Mouse (Mus musculus) gastrocnemius, postnatal 4 days (tissue): ENCODE results near the gene Adra1b. TPM values are rescaled to one million over a fixed set of nuclear protein-coding genes. Genes with fewer than 3 reads are reported as not detected.

Source experiments
- DNase-seq, 2 experiments: peaks; one replicate each; pipeline ENCODE4 v3.0.0; 2021 to 2022; ENCODE audit warnings: low spot score in 2 of 2, mixed read lengths in 2 of 2
- long read RNA-seq, 2 experiments: library from polyadenylated mRNA; stranded (forward); transcript quantifications; one replicate each; pipeline ENCODE4 v2.0.0; 2021
- total RNA-seq, 2 experiments: library from RNA; stranded (reverse); gene quantifications; 2 replicates each; pipeline ENCODE4 v1.2.3; 2021

Adra1b gene
- total RNA-seq: under 1 TPM; 0.78 to 0.88 TPM
- long read RNA-seq, experiment 1: 0 reads
- long read RNA-seq, experiment 2, partial matches to known transcripts: 0 of 2 reads
- long read RNA-seq, experiment 2, other reads (novel, unspliced or antisense): 1 of 2 reads

DNA sequence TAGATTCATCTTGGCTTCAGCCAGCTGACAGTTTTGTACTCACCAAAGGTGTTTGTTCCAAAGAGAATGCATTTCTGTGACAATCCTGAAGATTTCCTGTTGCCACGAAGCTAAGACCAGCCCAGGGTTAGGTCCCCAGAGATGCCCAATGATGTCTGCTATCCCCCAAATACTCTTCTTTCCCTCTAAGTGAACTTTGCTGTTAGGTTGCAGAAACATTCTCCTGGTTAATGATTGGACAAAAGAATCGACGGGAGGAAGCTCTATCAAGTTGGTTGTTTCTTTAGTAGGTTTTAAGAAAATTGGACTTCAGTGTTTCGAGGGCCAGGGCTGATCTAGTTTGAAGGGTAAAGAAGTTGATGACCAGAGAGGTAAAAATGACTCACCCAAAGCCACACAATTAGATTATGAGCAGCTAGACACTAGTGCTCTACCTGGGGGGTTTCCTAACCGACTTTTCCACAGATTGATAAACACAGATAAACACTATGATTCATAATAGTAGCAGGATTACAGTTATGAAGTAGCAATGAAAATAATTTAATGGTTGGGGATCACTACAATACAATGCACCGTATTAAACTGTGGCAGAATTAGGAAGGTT, at the start of gene Adra1b:
Gene Adra1b, minus strand, starts transcription at position 160 of the 604 bp plus-strand sequence.
- no peak for DNase-seq

GRCm38 (mm10) chr11:43950274-43950673, 49.3 kb upstream of the Adra1b start:
- DNase-seq: no peak

- no peak for DNase-seq
Observed at GRCm38 (mm10) chr11:43943781-43944180, 42.8 kb upstream of the Adra1b start.

- DNase-seq: no peak
Observed at GRCm38 (mm10) chr11:43943167-43943566, 42.2 kb upstream of the Adra1b start.

DNA sequence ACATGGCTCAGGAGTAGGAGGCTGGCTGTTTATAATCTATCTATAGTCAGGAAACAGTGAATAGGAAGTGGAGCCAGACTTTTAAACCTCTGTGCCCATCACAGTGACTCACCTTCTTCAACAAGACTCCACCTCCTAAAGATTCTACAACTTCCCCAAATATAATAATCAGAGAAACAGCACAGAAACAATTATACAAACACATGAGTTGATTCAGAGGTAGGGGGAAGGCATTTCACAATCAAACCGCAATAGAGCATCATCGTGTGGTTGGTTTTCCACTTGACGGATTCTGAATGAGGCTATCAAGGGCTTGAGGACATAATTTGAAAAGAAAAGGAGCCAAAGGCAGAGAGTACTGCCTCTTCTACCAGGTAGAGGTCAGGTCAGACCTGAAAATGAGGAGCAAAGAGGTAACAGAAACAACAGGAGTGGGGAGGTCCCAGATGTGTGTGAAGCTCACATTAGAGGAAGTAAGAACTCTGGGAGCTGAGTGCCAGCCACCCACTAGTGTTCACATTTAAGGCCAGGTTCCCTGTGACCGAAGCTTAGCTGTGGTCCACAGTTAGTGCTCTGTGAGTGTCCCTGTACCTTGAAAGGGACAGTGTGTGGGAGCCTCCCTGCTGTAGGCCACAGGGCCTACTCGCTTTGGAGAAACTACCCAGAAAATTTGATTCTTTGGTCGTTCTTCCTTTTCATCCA, 39.6 kb upstream of the Adra1b start:
- DNase-seq: no peak

DNA sequence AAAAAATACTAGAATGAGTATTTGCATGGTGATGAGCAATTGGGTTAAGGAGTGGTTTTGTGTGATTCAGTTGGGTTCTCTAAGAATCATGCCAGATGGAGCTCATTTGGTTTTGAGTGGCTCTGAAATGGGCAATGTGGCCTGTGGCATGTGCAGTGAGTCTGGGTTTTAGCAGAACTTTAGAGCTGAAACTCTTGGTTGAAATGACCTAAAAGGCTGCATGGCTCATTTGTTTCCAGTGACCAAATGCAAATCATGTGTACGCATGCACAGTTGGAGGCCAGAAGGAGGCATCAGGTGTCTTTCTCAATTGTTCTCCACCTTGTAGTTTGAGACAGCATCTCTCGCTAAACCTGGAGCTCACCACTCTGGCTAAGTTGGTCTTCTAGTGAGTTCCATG, 35.0 kb upstream of the Adra1b start:
- no peak for DNase-seq

DNA sequence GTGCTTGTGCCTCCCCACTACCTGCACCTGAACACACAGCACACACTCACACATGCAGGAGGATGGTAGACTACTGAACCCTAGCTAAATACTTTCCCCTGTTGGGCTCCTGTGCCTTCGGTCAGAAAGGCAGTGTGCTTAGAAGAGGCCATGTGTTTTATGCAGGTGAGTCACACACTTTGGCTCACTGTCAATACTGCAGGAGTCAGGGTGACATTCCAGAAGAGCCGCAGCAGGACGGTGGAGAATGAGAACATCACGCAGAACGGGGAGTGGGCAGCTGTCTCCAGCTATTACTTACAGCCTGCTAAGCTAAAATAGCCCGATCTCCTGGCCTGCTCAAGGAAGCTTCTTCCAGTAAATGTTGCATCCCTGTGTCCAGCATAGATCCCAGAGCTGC, 32.5 kb upstream of the Adra1b start:
- no peak for DNase-seq

- no peak for DNase-seq
Observed at GRCm38 (mm10) chr11:43933000-43933399, 32.0 kb upstream of the Adra1b start.

DNA sequence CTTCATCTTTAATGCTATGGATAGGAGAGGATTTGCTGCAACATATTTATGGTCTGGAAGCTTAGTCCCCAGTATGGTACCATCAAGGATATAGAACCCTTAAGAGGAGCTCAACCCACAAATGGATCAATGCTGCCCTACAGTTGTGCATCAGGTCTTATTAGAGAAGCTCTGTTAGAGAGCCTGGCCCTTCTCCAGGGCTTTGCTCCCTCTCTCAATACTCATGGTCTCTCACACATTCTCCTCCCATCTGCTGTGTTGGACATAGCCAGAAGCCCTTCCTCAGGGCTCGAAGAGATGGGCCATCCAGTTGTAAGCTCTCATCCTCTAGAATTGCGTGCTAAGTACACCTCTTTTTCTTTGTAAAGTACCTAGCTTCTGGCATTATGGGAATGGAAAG, 29.2 kb upstream of the Adra1b start:
- DNase-seq: no peak

GRCm38 (mm10) chr11:43929706-43930105, 28.7 kb upstream of the Adra1b start:
- no peak for DNase-seq

- peak in 1 of 2 experiments; percentile 33 for DNase-seq
Observed at GRCm38 (mm10) chr11:43929178-43929577, 28.2 kb upstream of the Adra1b start.

DNA sequence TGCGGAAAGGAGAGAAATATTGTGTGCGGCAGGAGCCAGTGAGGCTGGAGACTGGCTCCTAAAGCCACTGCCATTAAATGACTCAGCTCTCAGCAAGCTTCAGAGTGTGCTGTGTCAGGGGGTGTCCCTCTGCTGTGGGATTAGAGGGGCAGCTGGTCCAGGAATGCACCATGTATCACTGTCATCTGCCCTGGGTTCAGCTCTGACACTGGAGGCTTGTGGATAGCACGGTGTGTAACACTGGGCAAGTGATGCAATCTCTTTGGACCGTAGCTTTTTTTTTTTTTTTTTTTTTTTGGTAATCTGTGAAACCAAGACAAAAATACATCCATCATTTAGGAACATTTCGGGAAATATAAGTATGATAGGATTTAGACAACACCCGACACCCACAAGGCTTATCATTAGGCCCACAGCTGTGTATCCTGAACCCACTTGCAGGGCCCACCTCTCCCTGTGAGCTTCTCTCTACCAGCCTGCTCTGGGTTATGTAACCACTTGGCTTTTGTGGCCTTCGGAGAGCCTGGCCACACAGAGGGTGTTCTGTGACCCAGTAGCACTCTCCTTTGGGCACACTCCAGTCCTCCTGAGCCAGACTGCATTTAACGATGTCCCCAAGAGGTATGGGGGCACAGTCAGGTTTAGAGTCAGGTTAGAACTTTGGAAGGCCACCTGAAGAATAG, 26.3 kb upstream of the Adra1b start:
- DNase-seq: no peak

DNA sequence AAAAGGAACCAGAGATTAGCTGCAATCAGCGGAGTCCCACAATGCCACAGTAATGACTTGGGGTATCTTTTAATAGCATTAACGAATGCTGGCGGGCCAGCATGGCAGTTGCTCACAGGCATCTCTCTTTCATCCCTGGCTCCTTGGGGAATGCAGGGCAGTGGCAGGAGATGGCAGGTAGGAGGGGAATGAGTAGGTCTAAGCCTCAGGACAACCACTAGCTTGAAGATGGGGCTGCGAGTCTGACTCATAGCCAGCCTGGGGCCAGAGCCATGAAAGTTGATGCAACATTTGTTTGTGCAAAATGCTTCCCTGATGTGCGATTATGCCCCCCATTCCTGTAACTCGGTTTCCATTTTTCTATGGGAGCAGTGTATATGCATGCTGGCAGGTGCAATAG, 25.2 kb upstream of the Adra1b start:
- no peak for DNase-seq

DNA sequence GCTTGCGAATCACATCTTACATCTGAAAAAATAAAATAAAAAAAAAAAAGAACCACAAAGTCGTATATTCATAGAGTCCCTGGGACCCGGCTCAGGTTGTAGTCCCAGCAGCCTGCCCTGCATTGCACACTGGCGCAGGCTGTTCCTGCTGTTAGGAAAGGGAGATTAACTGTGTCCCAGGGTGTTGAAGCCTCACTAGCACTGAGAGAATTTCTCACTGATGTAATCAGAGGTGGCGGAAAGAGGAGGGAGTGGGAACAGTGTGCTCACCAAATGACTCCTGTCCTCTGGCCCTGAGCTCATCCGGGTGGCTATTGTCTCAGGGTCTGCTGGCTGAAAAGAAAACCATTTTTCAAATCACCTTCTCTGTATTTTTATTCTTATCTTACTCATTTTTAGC, 24.6 kb upstream of the Adra1b start:
- no peak for DNase-seq

- DNase-seq: no peak
Observed at GRCm38 (mm10) chr11:43921701-43922100, 20.7 kb upstream of the Adra1b start.

- DNase-seq: no peak
Observed at GRCm38 (mm10) chr11:43919492-43920055, 18.6 kb upstream of the Adra1b start.

GRCm38 (mm10) chr11:43914552-43915447, 13.8 kb upstream of the Adra1b start:
- no peak for DNase-seq

GRCm38 (mm10) chr11:43912136-43912888, 11.3 kb upstream of the Adra1b start:
- DNase-seq: no peak

DNA sequence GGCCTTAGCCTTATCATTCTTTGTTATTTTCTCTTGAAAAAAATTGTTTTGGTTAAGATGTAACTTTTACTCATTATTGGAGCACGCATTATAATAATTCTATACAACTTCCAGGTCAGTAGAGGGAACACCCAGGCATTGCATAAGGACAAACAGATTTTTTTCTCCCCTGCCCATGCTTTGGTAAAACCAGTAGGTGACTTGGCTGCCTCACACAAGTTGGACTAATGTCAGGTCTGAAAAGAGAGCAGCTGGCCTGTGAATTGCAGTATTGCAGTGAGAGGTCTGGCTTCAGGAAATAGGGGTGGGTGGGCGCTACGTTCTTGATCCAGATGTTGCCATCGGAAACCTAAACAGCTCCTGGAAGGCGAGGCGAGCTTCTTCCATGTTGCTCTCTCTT, 10.6 kb upstream of the Adra1b start:
- no peak for DNase-seq

DNA sequence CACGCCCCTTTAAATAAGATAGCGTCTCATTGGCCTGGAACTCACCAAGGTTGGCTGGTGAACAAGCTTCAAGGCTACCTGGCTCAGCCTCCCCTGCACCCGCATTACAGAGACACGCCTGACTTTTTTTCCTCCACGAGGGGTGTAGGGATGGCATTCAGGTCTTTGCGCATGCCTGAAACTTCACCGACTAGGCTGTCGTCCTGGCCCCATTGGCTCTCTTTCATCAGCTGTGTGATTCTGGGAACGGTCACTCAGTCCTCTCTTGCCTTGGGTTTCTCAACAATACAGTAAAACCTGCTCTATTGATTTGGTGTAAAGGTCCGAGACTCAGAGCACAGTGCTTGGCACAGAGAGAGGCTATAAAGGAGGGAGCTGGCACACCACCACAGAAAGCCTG, 2.3 kb upstream of the Adra1b start:
- DNase-seq: no peak
